Mouse (Mus musculus) midbrain, embryonic 11.5 days (tissue): Measurements from ENCODE around the gene Gm9. TPM values are rescaled to one million over a fixed set of nuclear protein-coding genes. Genes with fewer than 3 reads are reported as not detected.

Experiments used
- ATAC-seq: fragments of 200-750 bp; cut with Nextera tagmentation; 2 replicates; pipeline ENCODE4 v1.8.0; 2017; ENCODE audit warnings: moderate TSS enrichment, moderate library complexity; ENCODE audit not compliant: low FRiP score
- DNase-seq: peaks from one replicate; pipeline ENCODE4 v3.0.0; 2015; ENCODE audit warnings: low spot score; ENCODE audit errors: missing footprints
- H3K27ac ChIP-seq: fragments of 300-500 bp; sonication (generic); 2 replicates; pipeline ENCODE4 v1.5.1; 2014; ENCODE audit warnings: low read depth, low read length
- H3K27me3 ChIP-seq: fragments of 300-500 bp; sonication (generic); 2 replicates; pipeline ENCODE4 v1.6.1; 2014; ENCODE audit warnings: mild to moderate bottlenecking, low read length, moderate library complexity, mixed read lengths; ENCODE audit not compliant: control insufficient read depth, insufficient read depth
- H3K36me3 ChIP-seq: fragments of 300-500 bp; sonication (generic); 2 replicates; pipeline ENCODE4 v1.6.1; 2014; ENCODE audit warnings: mild to moderate bottlenecking, low read length, moderate library complexity, mixed read lengths; ENCODE audit not compliant: control insufficient read depth, insufficient read depth
- H3K4me1 ChIP-seq: fragments of 300-500 bp; sonication (generic); 2 replicates; pipeline ENCODE4 v1.6.1; 2014; ENCODE audit warnings: low read length; ENCODE audit not compliant: control insufficient read depth, insufficient read depth
- H3K4me2 ChIP-seq: fragments of 300-500 bp; sonication (generic); 2 replicates; pipeline ENCODE4 v1.6.1; 2014; ENCODE audit warnings: mild to moderate bottlenecking, moderate library complexity
- H3K4me3 ChIP-seq: fragments of 300-500 bp; sonication (generic); 2 replicates; pipeline ENCODE4 v1.5.1; 2014; ENCODE audit warnings: low read depth, low read length
- H3K9ac ChIP-seq: fragments of 300-500 bp; sonication (generic); 2 replicates; pipeline ENCODE4 v1.6.1; 2014; ENCODE audit warnings: low read length
- H3K9me3 ChIP-seq: fragments of 300-500 bp; sonication (generic); 2 replicates; pipeline ENCODE4 v1.6.1; 2016; ENCODE audit warnings: low read length; ENCODE audit not compliant: control insufficient read depth
- WGBS: fragments of 180-500 bp; shearing (Covaris S2); extraction: QIAGEN DNeasy Blood & Tissue Kit; methylation state at CpG from one replicate; pipeline ENCODE4 v1.1.7; 2014; 5-methylcytosine and 5-hydroxymethylcytosine counted together
- polyA plus RNA-seq: library from polyadenylated mRNA; unstranded; fragments of >200 nt; fragmentation: Nextera tagmentation; extraction: Ambion mirVana; gene quantifications from 2 replicates; pipeline ENCODE4 v1.2.1, GENCODE M21; 2014

Gene Gm9
- polyA plus RNA-seq, 1 experiment from 2014 or later = not detected

- H3K27me3 ChIP-seq = no peaks in the 10 kb centered on the region
- WGBS = 50% methylated on average over 5 of the region's 5 CpGs
- ATAC-seq = no peak
- H3K9me3 ChIP-seq = no peaks in the 10 kb centered on the region
- no peak within 1 kb of the TSS for H3K27ac ChIP-seq
- no peak within 1 kb of the TSS for H3K4me3 ChIP-seq
- H3K4me2 ChIP-seq = no peak within 1 kb of the TSS
- H3K9ac ChIP-seq = no peak within 1 kb of the TSS
- no peaks in the 10 kb centered on the region for H3K4me1 ChIP-seq
- no peak for DNase-seq
- no peaks in the 10 kb centered on the region for H3K36me3 ChIP-seq
Measured at GRCm38 (mm10) chrX:37168742-37169141, 42.1 kb downstream of the Gm9 start, which contains the start of gene Akap14. Gene Akap14, minus strand, starts transcription at chrX:37168842.

DNA sequence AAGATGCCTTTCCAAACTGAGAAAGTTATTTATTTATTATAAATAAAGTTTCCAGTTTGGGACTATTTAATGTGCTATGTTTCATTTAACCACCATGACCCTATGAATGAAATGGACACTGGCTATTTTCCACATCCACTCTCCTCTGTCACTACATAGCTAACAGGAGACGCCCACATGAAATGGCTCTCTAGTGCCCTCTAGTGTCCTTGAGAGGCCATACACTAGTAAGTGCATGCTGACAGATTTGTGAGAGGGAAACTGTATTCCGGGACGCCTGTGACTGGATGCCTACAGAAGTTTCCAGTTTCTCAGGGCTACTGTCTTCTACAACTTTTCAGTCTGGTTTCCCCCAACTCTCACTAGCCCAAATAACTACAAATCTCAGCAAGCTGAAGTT lies 43.8 kb downstream of the Gm9 start:
- Histone ChIP-seq H3K9ac (no peak overlapping the region), H3K4me3 (no peak overlapping the region), H3K4me2 (no peak overlapping the region), H3K27ac (no peak overlapping the region), H3K27me3 (no peaks in the 10 kb centered on the region), H3K36me3 (no peaks in the 10 kb centered on the region), H3K9me3 (no peaks in the 10 kb centered on the region), H3K4me1 (no peaks in the 10 kb centered on the region)
- peak; percentile 84 for DNase-seq
- WGBS = 39% methylated on average over 3 of the region's 3 CpGs
- ATAC-seq = no peak

- no peaks in the 10 kb centered on the region for H3K4me1 ChIP-seq
- H3K4me3 ChIP-seq = no peak overlapping the region
- H3K27ac ChIP-seq = no peak overlapping the region
- H3K9me3 ChIP-seq = no peaks in the 10 kb centered on the region
- H3K4me2 ChIP-seq = no peak overlapping the region
- H3K9ac ChIP-seq = no peak overlapping the region
- H3K27me3 ChIP-seq = no peaks in the 10 kb centered on the region
- ATAC-seq = no peak
- no peak for DNase-seq
- WGBS = 75% methylated on average over 18 of the region's 18 CpGs
- no peaks in the 10 kb centered on the region for H3K36me3 ChIP-seq
Measured at GRCm38 (mm10) chrX:37163115-37163514, 47.7 kb downstream of the Gm9 start.

DNA sequence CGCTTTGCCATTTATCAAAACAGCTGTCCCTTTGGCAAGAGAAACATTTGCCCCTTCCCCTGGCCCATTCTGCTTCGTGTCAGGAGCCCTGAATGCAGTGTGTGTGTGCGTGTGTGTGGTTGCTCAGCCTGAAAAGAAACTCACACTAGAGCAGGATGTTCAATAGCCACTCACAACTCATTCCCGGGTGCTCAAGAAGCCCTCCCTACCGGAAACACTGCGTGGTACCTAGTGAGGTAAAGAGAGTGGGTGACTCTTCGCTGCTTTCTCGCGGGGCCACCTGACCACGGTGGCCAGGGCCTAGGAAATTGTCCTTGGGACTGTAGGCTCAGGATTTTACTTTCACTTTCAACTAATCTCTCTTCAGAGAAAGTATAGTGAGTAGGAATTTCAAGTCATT lies 49.7 kb downstream of the Gm9 start:
- no peaks in the 10 kb centered on the region for H3K36me3 ChIP-seq
- WGBS = 76% methylated on average over 10 of the region's 10 CpGs
- no peak for DNase-seq
- no peaks in the 10 kb centered on the region for H3K27me3 ChIP-seq
- no peak for ATAC-seq
- no peak overlapping the region for H3K27ac ChIP-seq
- H3K4me1 ChIP-seq = no peaks in the 10 kb centered on the region
- H3K9me3 ChIP-seq = no peaks in the 10 kb centered on the region
- no peak overlapping the region for H3K4me2 ChIP-seq
- H3K4me3 ChIP-seq = no peak overlapping the region
- no peak overlapping the region for H3K9ac ChIP-seq

Other genes starting within 250 kb of the Gm9 start
- 47.5 and 50.0 TPM in 2 replicates for gene Sept6, start 219.2 kb downstream of the Gm9 start, polyA plus RNA-seq
- not detected in 2 replicates for gene Sowahd, start 162.2 kb downstream of the Gm9 start, polyA plus RNA-seq
- gene Rpl39, start 125.6 kb downstream of the Gm9 start, polyA plus RNA-seq = 434 and 478 TPM in 2 replicates
- gene Upf3b, start 100.7 kb downstream of the Gm9 start, polyA plus RNA-seq = 17.3 and 22.1 TPM in 2 replicates
- gene Nkap, start 84.2 kb downstream of the Gm9 start, polyA plus RNA-seq = 21.1 and 26.2 TPM in 2 replicates
- gene Akap14, start 42.2 kb downstream of the Gm9 start, polyA plus RNA-seq = 0.08 and 0.10 TPM in 2 replicates
- gene Ndufa1, start 19.9 kb downstream of the Gm9 start, polyA plus RNA-seq = 387 and 428 TPM in 2 replicates
- gene Rnf113a1, start 19.8 kb downstream of the Gm9 start, polyA plus RNA-seq = 14.1 and 15.5 TPM in 2 replicates
- gene Rhox1, start 11.2 kb upstream of the Gm9 start, polyA plus RNA-seq = not detected in 2 replicates
- 0.51 TPM in 1 of 2 replicates, not detected in the other for gene Rhox2a, start 33.9 kb upstream of the Gm9 start, polyA plus RNA-seq
- gene Rhox3a, start 38.9 kb upstream of the Gm9 start, polyA plus RNA-seq = not detected in 2 replicates
- not detected in 2 replicates for gene Rhox4a, start 54.3 kb upstream of the Gm9 start, polyA plus RNA-seq
- gene Rhox3a2, start 169.0 kb upstream of the Gm9 start, polyA plus RNA-seq = not detected in 2 replicates
- 0.18 and 0.43 TPM in 2 replicates for gene Rhox4a2, start 179.8 kb upstream of the Gm9 start, polyA plus RNA-seq
- 0.33 TPM in 1 of 2 replicates, not detected in the other for gene Rhox2b, start 201.0 kb upstream of the Gm9 start, polyA plus RNA-seq
- 0.18 TPM in 1 of 2 replicates, not detected in the other for gene Rhox4b, start 221.5 kb upstream of the Gm9 start, polyA plus RNA-seq
- gene Rhox2c, start 242.6 kb upstream of the Gm9 start, polyA plus RNA-seq = 0.67 and 1.3 TPM in 2 replicates
- not detected in 2 replicates for gene Rhox3c, start 247.5 kb upstream of the Gm9 start, polyA plus RNA-seq